ENCODE assay signal across 7 mouse cellular contexts in the genomic region with DNA sequence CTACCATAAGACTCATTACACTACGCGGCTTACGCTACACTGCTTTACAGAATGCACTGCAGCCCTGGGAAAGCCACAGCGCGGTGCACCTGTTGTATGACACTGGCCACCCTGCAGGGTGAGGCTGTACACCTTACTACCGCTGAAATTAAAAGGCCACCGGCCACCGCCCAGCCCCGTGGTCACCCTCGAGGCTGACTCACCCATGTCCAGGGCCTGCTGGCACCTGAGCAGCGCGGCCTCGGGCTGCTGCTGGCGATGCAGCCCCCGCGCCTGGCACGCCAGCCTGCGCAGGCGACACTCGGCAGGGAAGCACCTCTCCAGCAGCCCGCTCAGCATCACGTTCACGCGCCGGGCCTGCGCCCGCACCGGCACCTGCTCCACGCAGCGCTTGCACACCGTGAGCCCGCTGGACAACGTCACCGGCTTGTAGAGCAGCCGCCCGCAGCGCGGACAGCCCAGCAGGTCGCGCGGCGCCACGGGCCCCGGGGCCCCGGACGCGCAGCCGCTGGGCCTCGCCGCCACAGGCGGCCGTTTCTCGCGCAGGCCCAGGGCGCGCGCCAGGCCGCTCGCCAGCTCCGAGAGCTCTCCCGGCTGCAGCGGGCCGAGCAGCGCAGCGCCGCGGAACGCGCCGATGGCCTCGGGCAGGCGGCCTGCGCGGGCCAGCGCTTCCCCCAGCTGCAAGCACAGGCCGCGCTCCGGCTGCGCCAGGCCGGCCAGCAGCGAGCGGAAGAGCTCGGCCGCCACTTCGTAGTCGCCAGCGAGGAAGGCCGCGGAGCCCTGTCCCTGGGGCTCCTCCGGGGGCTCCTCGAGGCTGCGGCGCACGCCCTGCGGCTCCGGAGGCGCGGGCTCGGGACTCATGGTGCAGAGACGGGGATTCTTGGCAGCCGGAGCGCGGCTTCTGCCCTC. TPM values are rescaled to one million over a fixed set of nuclear protein-coding genes. Genes with fewer than 3 reads are reported as not detected.
DNase-seq lines count a peak whose midpoint lies in the region; ATAC-seq and TF ChIP-seq lines count a peak whose summit lies in the region.

No protein-coding gene starts in this region.

- H3K27ac ChIP-seq in embryonic facial prominence, embryonic 13.5 days, result no peak overlapping the region
- H3K27ac ChIP-seq in heart, embryonic 15.5 days, result no peak overlapping the region
- H3K27ac ChIP-seq in midbrain, embryonic 12.5 days (replicated peaks), result peak overlapping the region; percentile 85

- no peak for DNase-seq in Patski (ENCODE audit: low read depth, low spot score)
- DNase-seq in adrenal gland, postnatal 14 days, result peak; percentile 52
- DNase-seq in layer of hippocampus, postnatal 14 days (ENCODE audit: low spot score in 2 of 2), result peak; percentile 39 to 66
- peak; percentile 33 for DNase-seq in urinary bladder, adult 2 months (ENCODE audit: low spot score)

- TF ChIP-seq CTCF in Patski (IDR thresholded peaks at IDR 0.05), result no peak

- peak overlapping the region; percentile 99 for H3K4me2 ChIP-seq in embryonic facial prominence, embryonic 13.5 days
- H3K4me2 ChIP-seq in heart, embryonic 15.5 days, result peak overlapping the region; percentile 89
- H3K4me2 ChIP-seq in midbrain, embryonic 12.5 days (replicated peaks), result peak overlapping the region; percentile 98

- no peaks in the 10 kb centered on the region for H3K36me3 ChIP-seq in embryonic facial prominence, embryonic 13.5 days
- H3K36me3 ChIP-seq in heart, embryonic 15.5 days, result no peaks in the 10 kb centered on the region
- no peaks in the 10 kb centered on the region; the same call in 1 of the 2 replicates for H3K36me3 ChIP-seq in midbrain, embryonic 12.5 days

- peak overlapping the region; percentile 83 for H3K9ac ChIP-seq in embryonic facial prominence, embryonic 13.5 days
- H3K9ac ChIP-seq in heart, embryonic 15.5 days, result peak overlapping the region; percentile 55
- peak overlapping the region; percentile 81 for H3K9ac ChIP-seq in midbrain, embryonic 12.5 days (replicated peaks)

- peak overlapping the region; percentile 74 for H3K4me3 ChIP-seq in embryonic facial prominence, embryonic 13.5 days
- peak overlapping the region; percentile 57 for H3K4me3 ChIP-seq in heart, embryonic 15.5 days
- peak overlapping the region; percentile 72 for H3K4me3 ChIP-seq in midbrain, embryonic 12.5 days

- POLR2A ChIA-PET in Patski (lab: Charles Lee), result no interaction called here

- 3% methylated on average over 103 of the region's 103 CpGs for WGBS in embryonic facial prominence, embryonic 13.5 days
- WGBS in heart, embryonic 15.5 days, result 3% methylated on average over 90 of the region's 103 CpGs
- 2% methylated on average over 101 of the region's 103 CpGs for WGBS in midbrain, embryonic 12.5 days

- in situ Hi-C loops in Patski (cut with MboI; ENCODE audit: low pct_unique_long_range_greater_than_20kb), result no loop called here

- no peaks in the 10 kb centered on the region for H3K9me3 ChIP-seq in embryonic facial prominence, embryonic 13.5 days
- H3K9me3 ChIP-seq in heart, embryonic 15.5 days (replicated peaks), result no peaks in the 10 kb centered on the region
- no peaks in the 10 kb centered on the region for H3K9me3 ChIP-seq in midbrain, embryonic 12.5 days

- H3K27me3 ChIP-seq in Patski, result peaks cover 12% of the 10 kb centered on the region
- H3K27me3 ChIP-seq in embryonic facial prominence, embryonic 13.5 days, result peaks cover 52% of the 10 kb centered on the region
- peaks cover 19% of the 10 kb centered on the region for H3K27me3 ChIP-seq in heart, embryonic 15.5 days
- peaks cover 39% of the 10 kb centered on the region for H3K27me3 ChIP-seq in midbrain, embryonic 12.5 days

- CTCF ChIA-PET in Patski (lab: Charles Lee), result no interaction called here

- ATAC-seq in Patski, result peak; percentile 39
- ATAC-seq in embryonic facial prominence, embryonic 13.5 days (ENCODE audit: insufficient number of reproducible peaks, insufficient read depth, low FRiP score, low TSS enrichment, low read depth), result peak; percentile 52
- peak; percentile 79 for ATAC-seq in heart, embryonic 15.5 days (replicated peaks; ENCODE audit: insufficient number of reproducible peaks, insufficient read depth, low FRiP score, low read depth)
- ATAC-seq in midbrain, embryonic 12.5 days (ENCODE audit: low FRiP score, low read depth), result peak; percentile 79

- peaks cover 5% of the 10 kb centered on the region; the same call in 1 of the 2 replicates for H3K4me1 ChIP-seq in embryonic facial prominence, embryonic 13.5 days
- H3K4me1 ChIP-seq in heart, embryonic 15.5 days (replicated peaks), result peaks cover 3% of the 10 kb centered on the region; the same call in 1 of the 2 replicates
- H3K4me1 ChIP-seq in midbrain, embryonic 12.5 days, result peaks cover 12% of the 10 kb centered on the region

RNA-seq across cellular contexts. Expression of a gene that starts 0.7 kb away (rescaled TPM):
- 0.62 TPM for polyA plus RNA-seq in Patski (2021)
- 5.0 and 5.3 TPM in 2 replicates for total RNA-seq in adrenal gland, postnatal 14 days (2021)
- polyA plus RNA-seq in embryonic facial prominence, embryonic 13.5 days (2015; fragmentation: Nextera tagmentation; extraction: Ambion mirVana), result 2.2 and 3.1 TPM in 2 replicates
- 0.53 and 0.67 TPM in 2 replicates for polyA plus RNA-seq in heart, embryonic 15.5 days (2015; fragmentation: Nextera tagmentation; extraction: Ambion mirVana)
- total RNA-seq in layer of hippocampus, postnatal 14 days (2021), result 100 to 1,000 TPM; 116 TPM
- 5.2 and 7.5 TPM in 2 replicates for polyA plus RNA-seq in midbrain, embryonic 12.5 days (2016; fragmentation: Nextera tagmentation; extraction: Ambion mirVana)
- 5.6 and 5.9 TPM in 2 replicates for polyA plus RNA-seq in urinary bladder, adult 2 months (2012; rRNA removed)
